Mouse (Mus musculus) ES-Bruce4 (cell line): ENCODE results near the gene Amd1. TPM values are rescaled to one million over a fixed set of nuclear protein-coding genes. Genes with fewer than 3 reads are reported as not detected.

Experiments used
- H3K27ac ChIP-seq: 2 replicates; pipeline ENCODE4 v1.5.1; 2012; ENCODE audit warnings: low read length, inconsistent platforms; ENCODE audit not compliant: insufficient read depth
- H3K27me3 ChIP-seq: 2 replicates; pipeline ENCODE4 v1.6.1; 2012; ENCODE audit warnings: mild to moderate bottlenecking, low read length, inconsistent platforms; ENCODE audit not compliant: control insufficient read depth, poor library complexity, insufficient read depth, severe bottlenecking
- H3K36me3 ChIP-seq: 2 replicates; pipeline ENCODE4 v1.6.1; 2012; ENCODE audit warnings: inconsistent platforms, mild to moderate bottlenecking, low read length, moderate library complexity; ENCODE audit not compliant: control insufficient read depth, poor library complexity, insufficient read depth, severe bottlenecking
- H3K4me1 ChIP-seq: one replicate; pipeline ENCODE4 v1.8.1; 2011; ENCODE audit warnings: low read length; ENCODE audit not compliant: control insufficient read depth, insufficient read depth
- H3K4me3 ChIP-seq: 2 replicates; pipeline ENCODE4 v1.5.1; 2011; ENCODE audit warnings: low read depth, mild to moderate bottlenecking, low read length
- H3K9ac ChIP-seq: 2 replicates; pipeline ENCODE4 v1.6.1; 2012; ENCODE audit warnings: low read depth, mild to moderate bottlenecking, inconsistent platforms; ENCODE audit not compliant: poor library complexity, severe bottlenecking
- H3K9me3 ChIP-seq: replicated peaks from 2 replicates; pipeline ENCODE4 v1.6.1; 2012; ENCODE audit warnings: mild to moderate bottlenecking, low read length, inconsistent platforms; ENCODE audit not compliant: control insufficient read depth, poor library complexity, insufficient read depth, severe bottlenecking
- CTCF ChIP-seq: IDR thresholded peaks from one replicate; pipeline ENCODE4 v1.8.1; 2011; ENCODE audit warnings: low read depth, low read length
- EP300 ChIP-seq: IDR thresholded peaks from 2 replicates; pipeline ENCODE4 v1.6.1; 2011; ENCODE audit warnings: low read depth, low read length; ENCODE audit not compliant: insufficient read depth
- POLR2A ChIP-seq: IDR thresholded peaks from one replicate; pipeline ENCODE4 v1.8.1; 2011; ENCODE audit warnings: low read length; ENCODE audit not compliant: insufficient read depth
- polyA plus RNA-seq: library from polyadenylated mRNA; stranded (reverse); fragments of >200 nt; gene quantifications from 2 replicates; pipeline ENCODE4 v1.2.4, GENCODE M21; 2011; ENCODE audit warnings: low read depth; ENCODE audit not compliant: missing spikeins, insufficient read depth, insufficient read length

Gene Amd1
- polyA plus RNA-seq, 1 experiment: 150 TPM

DNA sequence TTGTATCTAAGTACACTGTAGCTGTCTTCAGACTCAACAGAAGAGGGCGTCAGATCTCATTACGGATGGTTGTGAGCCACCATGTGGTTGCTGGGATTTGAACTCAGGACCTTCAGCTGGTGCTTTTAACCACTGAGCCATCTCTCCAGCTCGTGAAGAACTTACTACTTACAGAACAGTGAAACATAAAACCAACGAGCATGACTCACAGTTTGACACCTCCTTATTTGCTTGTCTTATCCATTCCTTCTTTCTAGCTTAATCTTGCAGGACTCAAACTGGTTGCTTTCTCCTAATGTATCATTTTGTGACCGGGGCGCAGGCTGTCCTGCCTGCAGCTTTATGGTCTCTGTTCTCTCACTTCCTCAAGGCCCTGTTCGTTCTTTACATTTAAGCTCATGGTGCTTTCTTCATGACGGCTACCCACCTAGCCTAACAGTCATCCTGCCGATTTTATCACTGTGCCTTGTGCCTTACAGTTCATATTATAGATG, 45.5 kb upstream of the Amd1 start:
- H3K27ac ChIP-seq: peak overlapping the region; percentile 71
- H3K4me1 ChIP-seq: no peaks in the 10 kb centered on the region
- H3K4me3 ChIP-seq: peak overlapping the region; percentile 39; the same call in 1 of the 2 replicates
- no peaks in the 10 kb centered on the region for H3K36me3 ChIP-seq
- H3K9ac ChIP-seq: peak overlapping the region; percentile 93
- no peaks in the 10 kb centered on the region for H3K9me3 ChIP-seq
- no peaks in the 10 kb centered on the region for H3K27me3 ChIP-seq
- no peak for TF ChIP-seq POLR2A
- TF ChIP-seq EP300: no peak
- no peak for TF ChIP-seq CTCF

DNA sequence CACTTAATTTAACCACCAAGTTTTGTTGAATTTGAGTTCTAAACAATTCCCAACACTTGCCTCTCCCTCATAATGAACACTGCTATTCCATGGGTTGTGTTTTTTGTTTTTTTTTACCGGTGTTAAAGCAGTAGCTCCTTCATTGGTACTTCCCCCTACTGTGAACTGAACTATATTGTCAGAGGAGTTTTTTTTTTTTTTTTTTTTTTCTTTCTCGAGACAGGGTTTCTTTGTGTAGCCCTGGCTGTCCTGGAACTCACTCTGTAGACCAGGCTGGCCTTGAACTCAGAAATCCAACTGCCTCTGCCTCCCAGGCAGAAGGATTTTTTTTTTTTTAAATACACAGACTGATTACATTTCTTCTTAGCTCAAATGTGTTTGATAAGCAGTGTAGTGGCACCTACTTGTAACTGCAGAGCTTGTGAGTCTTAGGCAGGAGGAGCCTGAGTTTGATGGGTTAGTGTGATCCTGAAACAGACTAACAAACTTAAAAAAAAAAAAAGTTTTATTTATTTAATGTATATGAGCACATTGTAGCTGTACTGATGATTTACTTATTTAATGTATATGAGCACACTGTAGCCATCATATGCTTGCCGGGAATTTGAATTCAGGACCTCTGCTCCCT, 44.9 kb upstream of the Amd1 start:
- no peaks in the 10 kb centered on the region for H3K4me1 ChIP-seq
- H3K4me3 ChIP-seq: no peak overlapping the region
- no peaks in the 10 kb centered on the region for H3K9me3 ChIP-seq
- no peaks in the 10 kb centered on the region for H3K36me3 ChIP-seq
- H3K27me3 ChIP-seq: no peaks in the 10 kb centered on the region
- TF ChIP-seq EP300 (no peak), POLR2A (no peak), CTCF (no peak)
- no peak overlapping the region for H3K9ac ChIP-seq
- no peak overlapping the region for H3K27ac ChIP-seq

DNA sequence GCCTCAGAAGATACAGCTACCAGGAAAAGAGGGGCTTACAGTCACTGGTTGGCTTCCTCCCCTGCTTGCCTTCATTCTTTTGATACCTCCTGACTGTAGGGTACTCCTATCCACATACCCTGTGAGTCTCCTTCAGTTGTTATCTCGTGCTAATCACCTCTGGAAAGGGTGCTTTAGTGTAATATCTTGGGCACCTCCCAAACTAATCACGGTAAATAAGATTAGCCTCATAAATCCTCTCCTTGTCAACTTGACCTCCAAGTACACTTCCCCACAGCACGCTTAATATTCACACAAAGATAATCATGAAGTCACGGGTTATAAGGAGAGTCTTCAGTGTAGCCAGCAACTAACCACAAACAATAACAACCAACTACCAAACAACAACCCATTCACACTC, 40.0 kb upstream of the Amd1 start:
- TF ChIP-seq CTCF (no peak), POLR2A (no peak)
- H3K4me1 ChIP-seq: no peaks in the 10 kb centered on the region
- H3K36me3 ChIP-seq: no peaks in the 10 kb centered on the region
- H3K27me3 ChIP-seq: no peaks in the 10 kb centered on the region
- H3K9me3 ChIP-seq: no peaks in the 10 kb centered on the region
- H3K9ac ChIP-seq: no peak overlapping the region
- H3K4me3 ChIP-seq: no peak overlapping the region
- H3K27ac ChIP-seq: no peak overlapping the region

DNA sequence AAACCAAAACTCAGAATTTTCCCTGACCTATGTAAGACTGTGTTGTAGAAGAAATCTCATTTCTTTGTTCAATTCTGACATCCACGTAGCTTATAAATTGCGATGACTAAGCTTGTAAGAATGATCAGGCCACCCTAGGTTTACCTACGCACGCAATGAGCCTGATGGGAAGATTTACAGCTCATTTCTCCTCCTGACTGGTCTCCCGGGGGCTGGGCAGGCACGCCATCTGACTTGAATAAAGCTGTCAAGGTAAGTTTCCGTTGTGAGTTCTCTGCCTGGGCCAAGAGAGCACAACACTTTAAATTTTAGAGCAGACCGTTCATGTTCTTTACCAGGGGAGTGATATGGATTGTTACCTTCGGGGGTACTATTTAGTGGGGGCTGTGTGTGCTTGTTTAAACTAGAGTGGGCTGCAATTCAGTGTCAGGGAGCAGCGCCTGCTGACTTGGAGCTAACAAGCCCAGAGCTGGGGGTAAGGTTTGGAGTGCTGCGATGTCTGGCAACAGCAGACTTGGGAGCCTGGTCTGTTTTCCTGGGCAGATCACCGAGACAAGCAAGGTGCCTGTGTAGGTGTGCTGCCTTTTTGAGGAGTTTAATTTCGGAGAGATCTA, 37.5 kb upstream of the Amd1 start, which contains the start of gene Cdk19:
Gene Cdk19, plus strand, starts transcription at position 214 of the 614 bp plus-strand sequence.
- Histone ChIP-seq H3K27me3 (no peaks in the 10 kb centered on the region), H3K4me1 (no peaks in the 10 kb centered on the region), H3K36me3 (no peaks in the 10 kb centered on the region), H3K9me3 (no peaks in the 10 kb centered on the region), H3K9ac (no peak within 1 kb of the TSS), H3K27ac (no peak within 1 kb of the TSS), H3K4me3 (no peak within 1 kb of the TSS)
- no peak for TF ChIP-seq CTCF
- no peak for TF ChIP-seq EP300
- no peak for TF ChIP-seq POLR2A

DNA sequence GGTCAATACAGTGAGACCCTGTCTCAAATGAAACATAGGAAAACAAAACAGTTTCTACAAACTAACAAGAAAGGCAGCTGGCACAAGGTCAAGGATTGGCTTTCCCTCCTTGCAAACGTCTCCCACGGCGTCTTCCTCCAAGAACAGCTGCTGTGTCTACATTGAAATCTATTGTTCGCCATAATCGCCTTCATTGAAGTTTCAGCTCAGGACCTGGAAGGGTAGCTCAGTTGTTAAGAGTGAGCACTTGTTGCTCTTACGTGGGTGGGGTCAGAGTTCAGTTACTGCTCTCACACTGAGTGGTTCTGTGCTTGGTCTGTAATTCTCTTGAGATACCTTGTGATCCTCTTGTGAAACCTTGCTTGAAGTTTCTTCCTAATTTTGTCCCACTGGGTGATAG, 30.9 kb upstream of the Amd1 start:
- no peak overlapping the region for H3K27ac ChIP-seq

DNA sequence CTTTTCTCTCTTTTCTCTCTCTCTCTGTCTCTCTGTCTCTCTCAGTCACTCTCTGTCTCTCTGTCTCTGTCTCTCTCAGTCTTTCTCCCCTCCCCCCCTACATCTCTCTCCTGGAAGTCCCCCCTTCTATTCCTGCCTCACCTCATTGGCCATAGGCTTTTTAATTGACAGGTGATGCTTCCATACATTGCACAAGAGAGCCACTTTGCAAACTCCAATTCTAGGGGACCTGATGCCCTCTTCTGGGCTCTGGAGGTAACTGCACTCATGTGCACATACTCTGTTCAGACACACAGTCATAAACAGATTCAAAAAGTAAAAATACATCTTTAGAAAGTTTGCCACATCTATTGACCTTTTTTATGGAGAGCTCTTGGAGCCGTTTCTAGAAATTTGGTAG, 28.3 kb upstream of the Amd1 start:
- no peaks in the 10 kb centered on the region for H3K27me3 ChIP-seq
- H3K4me3 ChIP-seq: no peak overlapping the region
- no peak overlapping the region for H3K9ac ChIP-seq
- no peak overlapping the region for H3K27ac ChIP-seq
- TF ChIP-seq POLR2A (no peak), EP300 (no peak), CTCF (no peak)
- peaks cover 15% of the 10 kb centered on the region for H3K9me3 ChIP-seq
- H3K36me3 ChIP-seq: no peaks in the 10 kb centered on the region
- H3K4me1 ChIP-seq: no peaks in the 10 kb centered on the region

More for the DNA sequence above, 30.9 kb upstream of the Amd1 start:
- Histone ChIP-seq H3K27me3 (no peaks in the 10 kb centered on the region), H3K36me3 (no peaks in the 10 kb centered on the region), H3K4me3 (no peak overlapping the region), H3K9me3 (no peaks in the 10 kb centered on the region), H3K9ac (no peak overlapping the region), H3K4me1 (no peaks in the 10 kb centered on the region)
- TF ChIP-seq CTCF: no peak
- no peak for TF ChIP-seq EP300
- TF ChIP-seq POLR2A: no peak
